Mouse (Mus musculus) heart, adult 8-10 months (tissue): ENCODE results near the gene Gcnt2. TPM values are rescaled to one million over a fixed set of nuclear protein-coding genes. Genes with fewer than 3 reads are reported as not detected.
A peak's percentile ranks its signal among the peaks of the same experiment; 100 is the strongest.

Experiments used
- DNase-seq: peaks from one replicate; pipeline ENCODE4 v3.0.0; 2022; ENCODE audit warnings: low spot score
- total RNA-seq, 4 experiments: library from RNA; stranded (reverse); gene quantifications; 2 replicates each; pipeline ENCODE4 v1.2.4; 2022

Gene Gcnt2
- total RNA-seq, result 1 to 10 TPM; 6.2 to 9.7 (median 7.1) TPM

- peak; percentile 28 for DNase-seq
These were observed at the start of gene Gcnt2 for GRCm38 (mm10) chr13:40859652-40860399. Gene Gcnt2, plus strand, starts transcription at chr13:40859754.

- DNase-seq, result no peak
These were observed 38.9 kb upstream of the Gcnt2 start for GRCm38 (mm10) chr13:40820617-40821016.

- DNase-seq, result no peak
These were observed 37.6 kb upstream of the Gcnt2 start for GRCm38 (mm10) chr13:40821911-40822310.

- DNase-seq, result no peak
These were observed 18.3 kb upstream of the Gcnt2 start for GRCm38 (mm10) chr13:40841146-40841787.

GRCm38 (mm10) chr13:40842141-40842540, 17.4 kb upstream of the Gcnt2 start:
- DNase-seq, result no peak

- peak; percentile 78 for DNase-seq
These were observed 16.0 kb upstream of the Gcnt2 start for GRCm38 (mm10) chr13:40843418-40844067.

GRCm38 (mm10) chr13:40844144-40844543, 15.4 kb upstream of the Gcnt2 start:
- no peak for DNase-seq

GRCm38 (mm10) chr13:40845951-40846350, 13.6 kb upstream of the Gcnt2 start:
- DNase-seq, result no peak

- DNase-seq, result no peak
These were observed 13.2 kb upstream of the Gcnt2 start for GRCm38 (mm10) chr13:40846375-40846774.

GRCm38 (mm10) chr13:40847898-40848297, 11.7 kb upstream of the Gcnt2 start:
- no peak for DNase-seq

- no peak for DNase-seq
These were observed 8.9 kb upstream of the Gcnt2 start for GRCm38 (mm10) chr13:40850686-40851085.

GRCm38 (mm10) chr13:40851281-40851680, 8.3 kb upstream of the Gcnt2 start:
- no peak for DNase-seq

- no peak for DNase-seq
These were observed 7.6 kb upstream of the Gcnt2 start for GRCm38 (mm10) chr13:40851961-40852360.

- no peak for DNase-seq
These were observed 6.8 kb upstream of the Gcnt2 start for GRCm38 (mm10) chr13:40852791-40853190.

- DNase-seq, result no peak
These were observed 5.7 kb upstream of the Gcnt2 start for GRCm38 (mm10) chr13:40853842-40854241.

GRCm38 (mm10) chr13:40854451-40855058, 5.0 kb upstream of the Gcnt2 start:
- DNase-seq, result peak; percentile 75

- no peak for DNase-seq
These were observed 4.3 kb upstream of the Gcnt2 start for GRCm38 (mm10) chr13:40855266-40855665.

GRCm38 (mm10) chr13:40856786-40857185, 2.8 kb upstream of the Gcnt2 start:
- DNase-seq, result no peak

GRCm38 (mm10) chr13:40857281-40857818, 2.2 kb upstream of the Gcnt2 start:
- DNase-seq, result no peak

- DNase-seq, result no peak
These were observed 329 bp upstream of the Gcnt2 start for GRCm38 (mm10) chr13:40859225-40859624.

GRCm38 (mm10) chr13:40863006-40863405, 3.5 kb downstream of the Gcnt2 start:
- DNase-seq, result no peak
